Mouse (Mus musculus): ENCODE data around the gene Gm44502. TPM values are rescaled to one million over a fixed set of nuclear protein-coding genes. Genes with fewer than 3 reads are reported as not detected.

Gm44502 gene
- total and polyA plus RNA-seq, 3 experiments = not detected

DNA sequence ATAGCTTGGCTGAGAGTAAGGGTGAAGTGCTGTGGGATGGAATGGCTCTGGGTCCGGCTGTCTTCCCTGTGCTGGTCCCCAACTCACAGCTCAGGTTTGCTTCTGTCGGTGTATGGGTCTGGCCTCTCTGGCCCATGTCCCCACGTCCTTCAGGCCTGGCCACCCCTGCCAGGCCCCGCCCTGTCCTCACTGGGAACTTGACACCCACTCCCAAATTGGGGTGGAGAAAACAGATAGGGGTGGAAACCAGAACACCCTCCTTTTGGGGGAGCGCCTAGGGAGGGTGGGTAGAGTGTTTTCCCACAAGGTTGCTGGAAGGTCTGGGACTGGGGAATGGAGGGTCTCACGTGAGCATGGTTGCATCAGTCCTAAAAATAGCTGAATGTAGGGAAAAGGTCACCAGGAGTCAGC lies 3.8 kb downstream of the Gm44502 start, which contains the start of gene Cpt1b:
Cpt1b (minus strand) TSS at position 153 of the 411 bp plus-strand sequence.
- Histone ChIP-seq H3K9me3 (replicated peaks; ENCODE audit: insufficient read depth, low read length) (no peaks in the 10 kb centered on the region), H3K4me1 (ENCODE audit: control insufficient read depth in 1 of 2, insufficient read depth in 2 of 2, low read length in 2 of 2) (peaks cover 0 to 4% of the 10 kb centered on the region in 2 experiments; a peak in 1 of 4 replicates), H3K9ac (ENCODE audit: control insufficient read depth, low read depth, low read length, poor library complexity, severe bottlenecking) (no peak within 1 kb of the TSS), H3K79me2 (ENCODE audit: control insufficient read depth, insufficient read depth, low read length, poor library complexity) (no peaks in the 10 kb centered on the region; the same call in 1 of the 2 replicates), H3K4me3 (ENCODE audit: control insufficient read depth in 1 of 2, insufficient read depth in 1 of 2, low read depth in 2 of 2, low read length in 2 of 2) (no peak within 1 kb of the TSS), H3K27ac (ENCODE audit: control insufficient read depth, low read depth, low read length) (no peak within 1 kb of the TSS), H3K36me3 (ENCODE audit: control insufficient read depth in 1 of 2, insufficient read depth in 2 of 2, low read length in 2 of 2) (peaks cover 0 to 3% of the 10 kb centered on the region in 2 experiments; a peak in 1 of 4 replicates), H3K27me3 (ENCODE audit: control insufficient read depth in 1 of 2, insufficient read depth in 2 of 2, low read length in 2 of 2) (no peaks in the 10 kb centered on the region)
- TF ChIP-seq MAZ (IDR thresholded peaks at IDR 0.05; ENCODE audit: low read depth, low read length) (no peak), ZKSCAN1 (IDR thresholded peaks at IDR 0.05; ENCODE audit: low read depth, low read length) (no peak), USF1 (IDR thresholded peaks at IDR 0.05; ENCODE audit: low read depth, low read length) (no peak), JUND (IDR thresholded peaks at IDR 0.05; ENCODE audit: low read depth, low read length) (no peak), UBTF (IDR thresholded peaks at IDR 0.05; ENCODE audit: borderline replicate concordance, insufficient read depth, low read depth, low read length) (no peak), RCOR1 (IDR thresholded peaks at IDR 0.05; ENCODE audit: low read depth, low read length) (no peak), ETS1 (IDR thresholded peaks at IDR 0.05; ENCODE audit: low read depth, low read length) (no peak), SMC3 (IDR thresholded peaks at IDR 0.05; ENCODE audit: low read depth, low read length) (no peak), CHD1 (IDR thresholded peaks at IDR 0.05; ENCODE audit: low read depth, low read length) (no peak), KAT2A (conservative IDR thresholded peaks at IDR 0.05; ENCODE audit: low read depth, low read length) (no peak), HCFC1 (IDR thresholded peaks at IDR 0.05; ENCODE audit: low read depth, low read length) (no peak), E2F4 (IDR thresholded peaks at IDR 0.05; ENCODE audit: borderline replicate concordance, low read depth, low read length) (no peak), NRF1 (IDR thresholded peaks at IDR 0.05; ENCODE audit: insufficient read depth, low read depth, low read length, poor library complexity, severe bottlenecking) (no peak), ELF1 (IDR thresholded peaks at IDR 0.05; ENCODE audit: low read depth, low read length) (no peak), ZC3H11A (IDR thresholded peaks at IDR 0.05; ENCODE audit: low read depth, low read length) (no peak), GATA1 (IDR thresholded peaks at IDR 0.05; ENCODE audit: low read depth, low read length) (no peak), POLR2AphosphoS5 (IDR thresholded peaks at IDR 0.05; ENCODE audit: borderline replicate concordance, low read depth, low read length) (no peak), MXI1 (IDR thresholded peaks at IDR 0.05; ENCODE audit: low read depth, low read length) (no peak), POLR2A (IDR thresholded peaks at IDR 0.05; ENCODE audit: control insufficient read depth in 1 of 2, insufficient read depth in 1 of 2, low read depth in 1 of 2, low read length in 2 of 2, poor library complexity in 1 of 2) (no peak)
- no peak for DNase-seq (ENCODE audit: low read depth, low spot score)

DNA sequence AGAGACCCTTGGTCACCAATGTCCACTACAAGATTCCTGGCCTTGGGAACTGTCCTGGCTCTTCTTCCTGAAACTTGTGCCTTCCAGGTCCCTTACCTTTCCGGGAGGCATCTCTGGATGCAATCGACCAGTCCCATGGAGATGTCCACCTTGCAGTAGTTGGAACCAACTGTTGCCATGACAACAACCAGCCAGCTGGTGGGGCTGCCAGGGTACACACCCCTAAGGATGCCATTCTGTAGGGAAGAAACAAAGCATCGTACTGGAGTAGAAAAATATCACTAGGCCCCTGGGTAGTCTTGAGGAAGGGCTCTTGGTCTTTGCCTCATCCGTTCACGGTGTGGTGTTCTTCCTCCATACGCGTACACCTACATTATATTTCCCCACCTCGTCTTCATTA lies 4.9 kb downstream of the Gm44502 start:
- peaks cover 0 to 3% of the 10 kb centered on the region in 2 experiments; a peak in 1 of 4 replicates for H3K36me3 ChIP-seq (ENCODE audit: control insufficient read depth in 1 of 2, insufficient read depth in 2 of 2, low read length in 2 of 2)
- DNase-seq (ENCODE audit: low read depth, low spot score) = no peak

More for the DNA sequence above, 4.9 kb downstream of the Gm44502 start:
- Histone ChIP-seq H3K4me3 (ENCODE audit: control insufficient read depth in 1 of 2, insufficient read depth in 1 of 2, low read depth in 2 of 2, low read length in 2 of 2) (no peak overlapping the region), H3K4me1 (ENCODE audit: control insufficient read depth in 1 of 2, insufficient read depth in 2 of 2, low read length in 2 of 2) (peaks cover 0 to 4% of the 10 kb centered on the region in 2 experiments; a peak in 1 of 4 replicates), H3K27ac (ENCODE audit: control insufficient read depth, low read depth, low read length) (no peak overlapping the region), H3K9ac (ENCODE audit: control insufficient read depth, low read depth, low read length, poor library complexity, severe bottlenecking) (no peak overlapping the region), H3K9me3 (replicated peaks; ENCODE audit: insufficient read depth, low read length) (no peaks in the 10 kb centered on the region), H3K79me2 (ENCODE audit: control insufficient read depth, insufficient read depth, low read length, poor library complexity) (no peaks in the 10 kb centered on the region; the same call in 1 of the 2 replicates), H3K27me3 (ENCODE audit: control insufficient read depth in 1 of 2, insufficient read depth in 2 of 2, low read length in 2 of 2) (no peaks in the 10 kb centered on the region)
- no peak for TF ChIP-seq BHLHE40 (IDR thresholded peaks at IDR 0.05; ENCODE audit: borderline replicate concordance, low read depth, low read length)
- TF ChIP-seq USF1 (IDR thresholded peaks at IDR 0.05; ENCODE audit: low read depth, low read length) = no peak
- TF ChIP-seq MAX (IDR thresholded peaks at IDR 0.05; ENCODE audit: low read length) = no peak
- no peak for TF ChIP-seq TBP (IDR thresholded peaks at IDR 0.05; ENCODE audit: low read depth, low read length)
- TF ChIP-seq ELF1 (IDR thresholded peaks at IDR 0.05; ENCODE audit: low read depth, low read length) = no peak
- no peak for TF ChIP-seq ZNF384 (IDR thresholded peaks at IDR 0.05; ENCODE audit: low read depth, low read length)
- TF ChIP-seq MEF2A (IDR thresholded peaks at IDR 0.05; ENCODE audit: extremely low read depth, insufficient replicate concordance, low read depth, low read length, poor library complexity, severe bottlenecking) = no peak
- no peak for TF ChIP-seq HCFC1 (IDR thresholded peaks at IDR 0.05; ENCODE audit: low read depth, low read length)
- TF ChIP-seq GATA1 (IDR thresholded peaks at IDR 0.05; ENCODE audit: low read depth, low read length) = no peak
- no peak for TF ChIP-seq POLR2A (IDR thresholded peaks at IDR 0.05; ENCODE audit: control insufficient read depth in 1 of 2, insufficient read depth in 1 of 2, low read depth in 1 of 2, low read length in 2 of 2, poor library complexity in 1 of 2)
- no peak for TF ChIP-seq CHD2 (IDR thresholded peaks at IDR 0.05; ENCODE audit: low read length)
- no peak for TF ChIP-seq MYC (IDR thresholded peaks at IDR 0.05; ENCODE audit: low read depth, low read length)
